23 mouse cellular contexts compared by ENCODE assay signal in genomic region chr12:8901934-8902333, GRCm38 (mm10). TPM values are rescaled to one million over a fixed set of nuclear protein-coding genes. Genes with fewer than 3 reads are reported as not detected.
DNase-seq lines count a peak whose midpoint lies in the region; ATAC-seq and TF ChIP-seq lines count a peak whose summit lies in the region.
"Had no signal": no experiment of that assay in that cellular context is flagged by ENCODE, and none has a peak within 500 bp of the region (broad histone marks: within the 10 kb centered on the region; RNA-seq: fewer than 3 reads in every experiment).

No protein-coding gene starts in this region.

- no peak for TF ChIP-seq EP300 in heart, adult 2 months (IDR thresholded peaks at IDR 0.05; ENCODE audit: insufficient read depth, low read depth, low read length)

- no peaks in the 10 kb centered on the region for H3K27me3 ChIP-seq in heart, embryonic 10.5 days (ENCODE audit: insufficient read depth, poor library complexity, severe bottlenecking)
- no peaks in the 10 kb centered on the region for H3K27me3 ChIP-seq in heart, adult 2 months (ENCODE audit: control insufficient read depth, insufficient read depth, low read length)
- no peaks in the 10 kb centered on the region for H3K27me3 ChIP-seq in midbrain, embryonic 11.5 days (ENCODE audit: control insufficient read depth, insufficient read depth, low read length)
- no peaks in the 10 kb centered on the region for H3K27me3 ChIP-seq in midbrain, embryonic 13.5 days
- H3K27me3 ChIP-seq: embryonic facial prominence, embryonic 12.5 days; forebrain, embryonic 13.5 days; heart, embryonic 15.5 days; hindbrain, embryonic 15.5 days had no signal

- no peaks in the 10 kb centered on the region for H3K36me3 ChIP-seq in heart, embryonic 10.5 days
- no peaks in the 10 kb centered on the region for H3K36me3 ChIP-seq in heart, adult 2 months (ENCODE audit: control insufficient read depth, insufficient read depth, low read length)
- H3K36me3 ChIP-seq in midbrain, embryonic 11.5 days (ENCODE audit: control insufficient read depth, insufficient read depth, low read length), result no peaks in the 10 kb centered on the region
- no peaks in the 10 kb centered on the region for H3K36me3 ChIP-seq in midbrain, embryonic 13.5 days
- H3K36me3 ChIP-seq: embryonic facial prominence, embryonic 12.5 days; heart, embryonic 15.5 days; hindbrain, embryonic 15.5 days had no signal

- peak; percentile 42 for DNase-seq in embryo, embryonic 11 days
- DNase-seq in embryo, embryonic 9.5 days (ENCODE audit: extremely low spot score), result no peak
- no peak for DNase-seq in heart, embryonic 10.5 days (ENCODE audit: low spot score)
- DNase-seq in heart, adult 2 months, result no peak
- DNase-seq in midbrain, embryonic 11.5 days (ENCODE audit: low spot score, missing footprints), result peak; percentile 69
- no peak for DNase-seq in ovary, postnatal 36 days (ENCODE audit: low spot score)
- DNase-seq in right cerebral cortex, adult 2 months (ENCODE audit: low spot score in 2 of 2), result no peak
- DNase-seq: adrenal gland, postnatal 10 days; cerebellum, adult 11 months; cerebellum, adult 8-10 months; cerebellum, postnatal 14 days; gastrocnemius, postnatal 10 days; heart, postnatal 14 days had no signal

- no peak overlapping the region for H3K4me3 ChIP-seq in heart, embryonic 10.5 days
- H3K4me3 ChIP-seq in heart, adult 2 months, result no peak overlapping the region
- H3K4me3 ChIP-seq in midbrain, embryonic 11.5 days (ENCODE audit: low read depth, low read length), result no peak overlapping the region
- H3K4me3 ChIP-seq in midbrain, embryonic 13.5 days (replicated peaks), result no peak overlapping the region
- H3K4me3 ChIP-seq: embryonic facial prominence, embryonic 12.5 days; forebrain, embryonic 13.5 days; heart, embryonic 15.5 days; hindbrain, embryonic 15.5 days had no signal

- H3K79me2 ChIP-seq in heart, adult 2 months (replicated peaks; ENCODE audit: control insufficient read depth, insufficient read depth, low read length), result no peaks in the 10 kb centered on the region

- no peaks in the 10 kb centered on the region for H3K9me3 ChIP-seq in heart, embryonic 10.5 days
- no peaks in the 10 kb centered on the region for H3K9me3 ChIP-seq in midbrain, embryonic 11.5 days (ENCODE audit: control insufficient read depth, low read length)
- 0 out of 2 replicates have a peak, but pooled peaks cover 3% of the 10 kb centered on the region for H3K9me3 ChIP-seq in midbrain, embryonic 13.5 days
- H3K9me3 ChIP-seq: embryonic facial prominence, embryonic 12.5 days; forebrain, embryonic 13.5 days; heart, embryonic 15.5 days; hindbrain, embryonic 15.5 days had no signal

- no peak for TF ChIP-seq POLR2A in heart, adult 2 months (IDR thresholded peaks at IDR 0.05; ENCODE audit: insufficient read depth, low read depth, low read length)

- no peak overlapping the region for H3K9ac ChIP-seq in heart, adult 2 months (ENCODE audit: low read depth, low read length)
- H3K9ac ChIP-seq in midbrain, embryonic 11.5 days (ENCODE audit: low read length), result no peak overlapping the region
- H3K9ac ChIP-seq in midbrain, embryonic 13.5 days (replicated peaks), result no peak overlapping the region
- H3K9ac ChIP-seq: embryonic facial prominence, embryonic 12.5 days; forebrain, embryonic 13.5 days; heart, embryonic 15.5 days; hindbrain, embryonic 15.5 days had no signal

- no peak for TF ChIP-seq CTCF in heart, adult 2 months (IDR thresholded peaks at IDR 0.05)

- H3K4me2 ChIP-seq in midbrain, embryonic 11.5 days, result no peak overlapping the region
- no peak overlapping the region for H3K4me2 ChIP-seq in midbrain, embryonic 13.5 days (replicated peaks)
- H3K4me2 ChIP-seq: embryonic facial prominence, embryonic 12.5 days; forebrain, embryonic 13.5 days; heart, embryonic 11.5 days; heart, embryonic 15.5 days; hindbrain, embryonic 15.5 days had no signal

- H3K27ac ChIP-seq in heart, embryonic 10.5 days, result peak overlapping the region; percentile 86
- no peak overlapping the region for H3K27ac ChIP-seq in heart, adult 2 months
- H3K27ac ChIP-seq in midbrain, embryonic 11.5 days (ENCODE audit: low read depth, low read length), result no peak overlapping the region
- H3K27ac ChIP-seq in midbrain, embryonic 13.5 days, result no peak overlapping the region
- H3K27ac ChIP-seq: forebrain, embryonic 13.5 days; heart, embryonic 15.5 days; hindbrain, embryonic 15.5 days had no signal

- ATAC-seq in midbrain, embryonic 11.5 days (ENCODE audit: low FRiP score), result no peak
- ATAC-seq in midbrain, embryonic 13.5 days, result no peak
- ATAC-seq: forebrain, embryonic 13.5 days had no signal

- intact Hi-C loops in heart, adult 2 months (cut with DNase I), result no loop called here

- WGBS in heart, embryonic 10.5 days, result 7% methylated on average over 2 of the region's 2 CpGs
- WGBS in heart, adult 2 months, result 81% methylated on average over 2 of the region's 2 CpGs
- WGBS in midbrain, embryonic 11.5 days, result 27% methylated on average over 2 of the region's 2 CpGs
- 22% methylated on average over 2 of the region's 2 CpGs for WGBS in midbrain, embryonic 13.5 days

- peaks cover 49% of the 10 kb centered on the region for H3K4me1 ChIP-seq in heart, embryonic 10.5 days
- H3K4me1 ChIP-seq in heart, adult 2 months (ENCODE audit: control insufficient read depth, insufficient read depth, low read length), result peaks cover 8% of the 10 kb centered on the region
- H3K4me1 ChIP-seq in midbrain, embryonic 11.5 days (ENCODE audit: control insufficient read depth, insufficient read depth, low read length), result peaks cover 15% of the 10 kb centered on the region
- H3K4me1 ChIP-seq in midbrain, embryonic 13.5 days (replicated peaks), result peaks cover 18% of the 10 kb centered on the region

RNA-seq across cellular contexts. Expression of gene Laptm4a, which starts 19.5 kb away (rescaled TPM):
- polyA plus RNA-seq in heart, embryonic 10.5 days (2016; fragmentation: Nextera tagmentation; extraction: Ambion mirVana), result 199 and 219 TPM in 2 replicates
- total RNA-seq in heart, adult 2 months (2021), result 100 to 1,000 TPM; 366 to 372 TPM
- polyA plus RNA-seq in heart, adult 2 months (2012; rRNA removed), result 314 and 519 TPM in 2 replicates
- polyA plus RNA-seq in midbrain, embryonic 11.5 days (2014; fragmentation: Nextera tagmentation; extraction: Ambion mirVana), result 171 and 173 TPM in 2 replicates
- polyA plus RNA-seq in midbrain, embryonic 13.5 days (2015; fragmentation: Nextera tagmentation; extraction: Ambion mirVana), result 207 and 221 TPM in 2 replicates

RNA-seq across cellular contexts. Expression of gene Matn3, which starts 45.8 kb away (rescaled TPM):
- polyA plus RNA-seq in heart, embryonic 10.5 days (2016; fragmentation: Nextera tagmentation; extraction: Ambion mirVana), result 1.7 and 2.5 TPM in 2 replicates
- total RNA-seq in heart, adult 2 months (2021), result not detected
- not detected in 2 replicates for polyA plus RNA-seq in heart, adult 2 months (2012; rRNA removed)
- polyA plus RNA-seq in midbrain, embryonic 11.5 days (2014; fragmentation: Nextera tagmentation; extraction: Ambion mirVana), result 1.3 and 1.4 TPM in 2 replicates
- 0.16 and 0.17 TPM in 2 replicates for polyA plus RNA-seq in midbrain, embryonic 13.5 days (2015; fragmentation: Nextera tagmentation; extraction: Ambion mirVana)
- total RNA-seq: common myeloid progenitor, adult 5-6 weeks; heart, postnatal 14 days; hematopoietic stem cell, adult 5-6 weeks; MEL had no signal
- polyA plus RNA-seq: gonadal fat pad, adult 2 months had no signal

Comparison
In these comparisons a context has a peak if more than half of its experiments do, and no peak if none do; other contexts are left out.
1. DNase-seq: peak in embryo, embryonic 11 days (single experiment) and midbrain, embryonic 11.5 days (single experiment); none in embryo, embryonic 9.5 days (single experiment), heart, embryonic 10.5 days (single experiment), heart, adult 2 months (0 of 2), ovary, postnatal 36 days (single experiment) and right cerebral cortex, adult 2 months (0 of 2).